Mouse (Mus musculus) stomach, embryonic 14.5 days (tissue): ENCODE measurements around the gene Purb. TPM values are rescaled to one million over a fixed set of nuclear protein-coding genes. Genes with fewer than 3 reads are reported as not detected.
A peak's percentile ranks its signal among the peaks of the same experiment; 100 is the strongest.

ENCODE experiments used
- ATAC-seq: fragments of 200-750 bp; cut with Nextera tagmentation; 2 replicates; pipeline ENCODE4 v1.8.0; 2017; ENCODE audit warnings: low read depth, moderate TSS enrichment; ENCODE audit not compliant: insufficient number of reproducible peaks, insufficient read depth, low FRiP score
- H3K27ac ChIP-seq: fragments of 300-500 bp; sonication (generic); 2 replicates; pipeline ENCODE4 v1.5.1; 2014; ENCODE audit warnings: mild to moderate bottlenecking, low read length, moderate library complexity, mixed read lengths
- H3K27me3 ChIP-seq: fragments of 300-500 bp; sonication (generic); 2 replicates; pipeline ENCODE4 v1.6.1; 2014; ENCODE audit warnings: low read length, control low read depth, mixed read lengths; ENCODE audit not compliant: control insufficient read depth, insufficient read depth
- H3K36me3 ChIP-seq: fragments of 300-500 bp; sonication (generic); 2 replicates; pipeline ENCODE4 v1.6.1; 2014; ENCODE audit warnings: mild to moderate bottlenecking, control low read depth, low read length, moderate library complexity, mixed read lengths; ENCODE audit not compliant: control insufficient read depth, insufficient read depth
- H3K4me1 ChIP-seq: fragments of 300-500 bp; sonication (generic); 2 replicates; pipeline ENCODE4 v1.6.1; 2014; ENCODE audit warnings: low read length, control low read depth, mixed read lengths; ENCODE audit not compliant: control insufficient read depth, insufficient read depth
- H3K4me2 ChIP-seq: fragments of 300-500 bp; sonication (generic); replicated peaks from 2 replicates; pipeline ENCODE4 v1.6.1; 2014; ENCODE audit warnings: low read depth, low read length, control low read depth
- H3K4me3 ChIP-seq: fragments of 300-500 bp; sonication (generic); 2 replicates; pipeline ENCODE4 v1.5.1; 2014; ENCODE audit warnings: low read depth, low read length, control low read depth
- H3K9ac ChIP-seq: fragments of 300-500 bp; sonication (generic); replicated peaks from 2 replicates; pipeline ENCODE4 v1.6.1; 2014; ENCODE audit warnings: low read depth, mild to moderate bottlenecking, control low read depth, low read length, moderate library complexity, mixed read lengths
- H3K9me3 ChIP-seq: fragments of 300-500 bp; sonication (generic); 2 replicates; pipeline ENCODE4 v1.6.1; 2016; ENCODE audit warnings: low read depth, low read length, control low read depth; ENCODE audit not compliant: control insufficient read depth
- WGBS: fragments of 180-500 bp; shearing (Covaris S2); extraction: QIAGEN DNeasy Blood & Tissue Kit; methylation state at CpG from one replicate; pipeline ENCODE4 v1.1.7; 2014; 5-methylcytosine and 5-hydroxymethylcytosine counted together
- polyA plus RNA-seq: library from polyadenylated mRNA; unstranded; fragments of >200 nt; fragmentation: Nextera tagmentation; extraction: Ambion mirVana; gene quantifications from 2 replicates; pipeline ENCODE4 v1.2.1, GENCODE M21; 2014

Gene Purb
- 34.6 and 35.5 TPM in 2 replicates for polyA plus RNA-seq

GRCm38 (mm10) chr11:6475867-6476484, at the start of gene Purb:
TSS of gene Purb (minus strand) at chr11:6475917.
- H3K4me2 ChIP-seq: peak within 1 kb of the TSS; percentile 77
- no peaks in the 10 kb centered on the region for H3K9me3 ChIP-seq
- H3K27me3 ChIP-seq: no peaks in the 10 kb centered on the region
- peak within 1 kb of the TSS; percentile 93 for H3K9ac ChIP-seq
- peak within 1 kb of the TSS; percentile 98 for H3K27ac ChIP-seq
- no peaks in the 10 kb centered on the region; the same call in 1 of the 2 replicates for H3K36me3 ChIP-seq
- H3K4me3 ChIP-seq: peak within 1 kb of the TSS; percentile 96
- peak; percentile 97 for ATAC-seq
- H3K4me1 ChIP-seq: peaks cover 18% of the 10 kb centered on the region
- WGBS: under 1% methylated on average over 60 of the region's 76 CpGs

GRCm38 (mm10) chr11:6525241-6525640, 49.5 kb upstream of the Purb start:
- Histone ChIP-seq H3K27ac (no peak overlapping the region), H3K4me3 (no peak overlapping the region), H3K9ac (no peak overlapping the region), H3K4me2 (no peak overlapping the region), H3K27me3 (no peaks in the 10 kb centered on the region), H3K4me1 (no peaks in the 10 kb centered on the region), H3K9me3 (no peaks in the 10 kb centered on the region), H3K36me3 (peaks cover 28% of the 10 kb centered on the region)
- no peak for ATAC-seq
- 76% methylated on average over 1 of the region's 1 CpGs for WGBS

- no peaks in the 10 kb centered on the region for H3K9me3 ChIP-seq
- 91% methylated on average over 4 of the region's 4 CpGs for WGBS
- H3K9ac ChIP-seq: no peak overlapping the region
- H3K4me3 ChIP-seq: no peak overlapping the region
- no peaks in the 10 kb centered on the region for H3K27me3 ChIP-seq
- H3K27ac ChIP-seq: no peak overlapping the region
- peaks cover 28% of the 10 kb centered on the region for H3K36me3 ChIP-seq
- no peaks in the 10 kb centered on the region for H3K4me1 ChIP-seq
- H3K4me2 ChIP-seq: no peak overlapping the region
- no peak for ATAC-seq
Observed at GRCm38 (mm10) chr11:6524880-6525238, 49.1 kb upstream of the Purb start.

GRCm38 (mm10) chr11:6524165-6524879, 48.6 kb upstream of the Purb start:
- no peak overlapping the region for H3K4me2 ChIP-seq
- 91% methylated on average over 8 of the region's 8 CpGs for WGBS
- ATAC-seq: no peak

GRCm38 (mm10) chr11:6523662-6524088, 48.0 kb upstream of the Purb start:
- Histone ChIP-seq H3K4me3 (no peak overlapping the region), H3K27me3 (no peaks in the 10 kb centered on the region), H3K36me3 (peaks cover 28% of the 10 kb centered on the region), H3K4me1 (no peaks in the 10 kb centered on the region), H3K9me3 (no peaks in the 10 kb centered on the region), H3K27ac (no peak overlapping the region), H3K9ac (no peak overlapping the region), H3K4me2 (no peak overlapping the region)
- WGBS: 53% methylated on average over 1 of the region's 1 CpGs
- no peak for ATAC-seq

More at GRCm38 (mm10) chr11:6524165-6524879, 48.6 kb upstream of the Purb start:
- Histone ChIP-seq H3K36me3 (peaks cover 28% of the 10 kb centered on the region), H3K27ac (no peak overlapping the region), H3K9ac (no peak overlapping the region), H3K4me1 (no peaks in the 10 kb centered on the region), H3K4me3 (no peak overlapping the region), H3K27me3 (no peaks in the 10 kb centered on the region), H3K9me3 (no peaks in the 10 kb centered on the region)

- no peak overlapping the region for H3K27ac ChIP-seq
- H3K4me3 ChIP-seq: no peak overlapping the region
- peaks cover 28% of the 10 kb centered on the region for H3K36me3 ChIP-seq
- H3K9ac ChIP-seq: no peak overlapping the region
- H3K27me3 ChIP-seq: no peaks in the 10 kb centered on the region
- 71% methylated on average over 9 of the region's 9 CpGs for whole genome bisulfite sequencing
- no peaks in the 10 kb centered on the region for H3K4me1 ChIP-seq
- H3K4me2 ChIP-seq: no peak overlapping the region
- ATAC-seq: no peak
- H3K9me3 ChIP-seq: no peaks in the 10 kb centered on the region
Observed at GRCm38 (mm10) chr11:6522782-6523525, 47.2 kb upstream of the Purb start.

GRCm38 (mm10) chr11:6520507-6521173, 44.9 kb upstream of the Purb start, which contains the start of gene Myo1g:
TSS of gene Myo1g (minus strand) at chr11:6520965.
- H3K27me3 ChIP-seq: no peaks in the 10 kb centered on the region
- H3K4me3 ChIP-seq: no peak within 1 kb of the TSS
- no peak within 1 kb of the TSS for H3K9ac ChIP-seq
- no peaks in the 10 kb centered on the region for H3K9me3 ChIP-seq
- H3K4me1 ChIP-seq: no peaks in the 10 kb centered on the region
- H3K36me3 ChIP-seq: peaks cover 18% of the 10 kb centered on the region
- WGBS: 77% methylated on average over 7 of the region's 7 CpGs
- H3K27ac ChIP-seq: no peak within 1 kb of the TSS
- no peak for ATAC-seq
- H3K4me2 ChIP-seq: no peak within 1 kb of the TSS

- Histone ChIP-seq H3K4me2 (no peak overlapping the region), H3K9ac (no peak overlapping the region), H3K9me3 (no peaks in the 10 kb centered on the region), H3K4me1 (no peaks in the 10 kb centered on the region), H3K36me3 (peaks cover 7% of the 10 kb centered on the region), H3K4me3 (no peak overlapping the region), H3K27me3 (no peaks in the 10 kb centered on the region), H3K27ac (no peak overlapping the region)
- WGBS: 71% methylated on average over 11 of the region's 11 CpGs
- no peak; the same call in 1 of the 2 replicates for ATAC-seq
Observed at GRCm38 (mm10) chr11:6519491-6520033, 43.8 kb upstream of the Purb start.
